Mouse (Mus musculus): Measurements from ENCODE around the gene Trim9. TPM values are rescaled to one million over a fixed set of nuclear protein-coding genes. Genes with fewer than 3 reads are reported as not detected.

Gene Trim9
- polyA plus RNA-seq, 1 experiment = 0.74 TPM

DNA sequence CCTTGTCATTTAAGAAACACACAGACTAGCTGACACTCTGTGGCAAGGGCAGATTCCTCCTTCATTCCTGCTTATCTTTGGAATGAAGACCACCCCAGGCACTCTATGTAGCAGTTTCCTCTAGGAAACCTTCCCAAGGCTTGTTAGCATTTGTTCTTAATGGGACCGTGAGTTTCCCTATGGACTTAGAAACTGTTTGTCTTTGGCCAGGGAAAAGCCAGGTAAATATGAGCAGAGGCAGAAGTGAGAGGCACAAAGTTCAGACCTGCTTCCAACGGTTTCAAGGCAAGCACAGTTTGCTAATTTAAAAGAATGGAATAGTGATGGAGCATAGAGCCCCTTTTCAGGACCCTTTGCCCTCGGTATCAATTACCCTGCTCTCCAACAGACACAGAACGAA lies 124.1 kb downstream of the Trim9 start:
- no peak overlapping the region for H3K27ac ChIP-seq (ENCODE audit: insufficient read depth, low read length)

DNA sequence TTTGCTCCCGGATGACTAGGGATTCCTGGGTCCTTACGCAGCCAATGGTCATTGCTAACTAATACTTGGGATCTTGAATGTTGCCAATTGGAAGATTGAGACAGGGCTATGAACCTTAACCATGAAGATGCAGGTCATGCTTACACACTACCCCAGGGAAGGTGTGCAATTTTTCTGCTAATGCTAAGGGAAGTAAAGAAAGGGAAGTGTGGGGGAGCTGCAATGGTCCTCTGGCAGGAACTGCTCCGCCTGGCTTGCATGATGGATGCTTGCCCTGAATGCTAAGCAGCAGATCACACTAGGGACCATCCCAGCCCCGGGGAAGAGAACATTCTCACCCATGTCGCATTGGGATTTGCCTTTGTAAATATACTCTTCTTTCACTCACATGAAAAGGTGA lies 126.0 kb downstream of the Trim9 start:
- no peak overlapping the region for H3K27ac ChIP-seq (ENCODE audit: insufficient read depth, low read length)

More for the DNA sequence above, 124.1 kb downstream of the Trim9 start:
- TF ChIP-seq CTCF (IDR thresholded peaks at IDR 0.05; ENCODE audit: borderline replicate concordance, insufficient read depth, low read length) = no peak
- TF ChIP-seq POLR2A (IDR thresholded peaks at IDR 0.05; ENCODE audit: low read depth, low read length) = no peak
- Histone ChIP-seq H3K4me3 (ENCODE audit: insufficient read depth, low read length) (no peak overlapping the region), H3K4me1 (ENCODE audit: control insufficient read depth, insufficient read depth, low read length) (no peaks in the 10 kb centered on the region)

DNA sequence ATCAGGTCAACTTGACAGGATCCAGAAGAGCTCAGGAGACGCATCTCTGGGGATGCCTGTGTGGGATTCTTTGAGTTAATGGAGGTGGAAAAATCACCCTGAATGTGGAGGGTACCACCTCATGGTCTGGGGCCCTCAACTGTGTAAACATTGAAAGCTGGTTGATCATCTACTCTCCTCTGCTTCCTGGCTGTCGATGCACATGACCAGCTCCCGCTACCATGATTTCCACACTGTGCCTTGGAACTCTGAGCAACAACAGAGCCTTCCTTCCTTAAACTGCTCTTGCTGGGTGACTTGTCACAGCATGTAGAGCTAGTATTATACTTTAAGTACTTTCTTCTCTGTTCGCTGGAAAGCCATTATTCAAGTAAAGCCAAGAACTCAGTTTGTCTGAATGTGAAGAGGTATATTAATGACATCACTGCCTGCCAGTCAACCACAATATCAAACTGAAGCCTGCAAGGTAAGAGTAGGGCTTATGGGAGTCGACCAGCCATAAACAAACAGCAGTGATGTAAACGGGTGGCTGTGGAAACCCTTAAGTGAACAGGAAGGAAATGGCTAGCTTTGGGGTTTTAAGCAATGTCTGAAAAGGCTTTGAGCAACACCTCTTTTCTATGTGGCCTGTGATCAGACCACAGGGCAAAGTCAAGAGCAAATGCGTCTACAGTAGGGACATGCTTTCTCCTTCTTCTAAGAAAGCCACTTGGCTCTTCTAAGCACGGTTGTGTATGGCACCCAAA lies 128.4 kb downstream of the Trim9 start:
- Histone ChIP-seq H3K4me1 (ENCODE audit: control insufficient read depth, insufficient read depth, low read length) (no peaks in the 10 kb centered on the region; the same call in 1 of the 2 replicates), H3K4me3 (ENCODE audit: insufficient read depth, low read length) (no peak overlapping the region), H3K27ac (ENCODE audit: insufficient read depth, low read length) (no peak overlapping the region)
- TF ChIP-seq POLR2A (IDR thresholded peaks at IDR 0.05; ENCODE audit: low read depth, low read length) = no peak
- TF ChIP-seq CTCF (IDR thresholded peaks at IDR 0.05; ENCODE audit: borderline replicate concordance, insufficient read depth, low read length) = no peak

More for the DNA sequence above, 126.0 kb downstream of the Trim9 start:
- no peaks in the 10 kb centered on the region; the same call in 1 of the 2 replicates for H3K4me1 ChIP-seq (ENCODE audit: control insufficient read depth, insufficient read depth, low read length)
- no peak overlapping the region for H3K4me3 ChIP-seq (ENCODE audit: insufficient read depth, low read length)
- no peak for TF ChIP-seq POLR2A (IDR thresholded peaks at IDR 0.05; ENCODE audit: low read depth, low read length)
- no peak for TF ChIP-seq CTCF (IDR thresholded peaks at IDR 0.05; ENCODE audit: borderline replicate concordance, insufficient read depth, low read length)

DNA sequence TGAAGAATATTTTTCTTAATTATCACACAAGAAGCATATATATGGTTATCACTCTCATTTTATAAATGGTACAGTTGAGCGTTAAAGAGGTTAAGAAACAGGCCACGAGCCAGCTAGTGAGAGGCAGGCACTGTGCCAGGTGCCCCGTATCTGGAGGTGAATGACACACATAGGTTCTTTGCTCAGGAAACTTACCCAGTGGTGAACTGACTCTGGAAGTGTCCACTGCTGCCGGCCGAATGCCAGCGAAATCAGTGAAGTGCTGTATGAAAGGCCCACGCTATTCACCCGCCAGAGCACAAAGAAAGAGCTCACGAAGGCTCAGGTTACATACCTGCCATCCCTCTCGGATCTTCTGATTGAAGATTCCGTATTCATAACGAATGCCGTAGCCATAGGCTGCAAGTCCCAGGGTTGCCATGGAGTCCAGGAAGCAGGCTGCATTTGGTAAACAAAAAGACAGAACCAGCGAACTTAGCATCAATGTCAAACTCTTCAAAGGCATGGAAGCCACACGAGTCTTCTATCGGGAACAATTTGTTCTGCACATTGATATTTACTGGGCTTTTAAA lies 131.1 kb downstream of the Trim9 start:
- Histone ChIP-seq H3K4me3 (ENCODE audit: insufficient read depth, low read length) (no peak overlapping the region), H3K27ac (ENCODE audit: insufficient read depth, low read length) (no peak overlapping the region), H3K4me1 (ENCODE audit: control insufficient read depth, insufficient read depth, low read length) (no peaks in the 10 kb centered on the region; the same call in 1 of the 2 replicates)
- TF ChIP-seq POLR2A (IDR thresholded peaks at IDR 0.05; ENCODE audit: low read depth, low read length) = no peak
- TF ChIP-seq CTCF (IDR thresholded peaks at IDR 0.05; ENCODE audit: borderline replicate concordance, insufficient read depth, low read length) = no peak

DNA sequence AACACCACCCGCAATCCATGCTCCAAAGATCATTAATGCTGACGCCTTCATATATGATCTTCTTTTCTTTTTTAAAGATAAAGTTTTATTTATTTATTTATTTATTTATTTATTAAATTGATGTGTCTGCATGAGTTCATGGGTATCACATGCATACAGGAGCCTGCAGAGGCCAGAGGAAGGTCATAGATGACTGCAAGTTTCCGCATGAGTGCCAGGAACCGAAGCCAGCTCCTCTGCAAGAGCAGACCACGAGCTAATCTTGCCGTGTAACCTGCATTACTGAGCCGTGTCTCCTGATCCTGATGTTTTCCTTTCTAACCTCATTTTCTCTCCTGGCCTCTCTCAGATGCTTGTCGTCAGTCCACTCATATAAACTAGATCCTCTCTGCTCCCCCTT lies 133.1 kb downstream of the Trim9 start:
- H3K27ac ChIP-seq (ENCODE audit: insufficient read depth, low read length) = no peak overlapping the region
- H3K4me3 ChIP-seq (ENCODE audit: insufficient read depth, low read length) = no peak overlapping the region
- H3K4me1 ChIP-seq (ENCODE audit: control insufficient read depth, insufficient read depth, low read length) = no peaks in the 10 kb centered on the region; the same call in 1 of the 2 replicates
- no peak for TF ChIP-seq POLR2A (IDR thresholded peaks at IDR 0.05; ENCODE audit: low read depth, low read length)
- no peak for TF ChIP-seq CTCF (IDR thresholded peaks at IDR 0.05; ENCODE audit: borderline replicate concordance, insufficient read depth, low read length)

DNA sequence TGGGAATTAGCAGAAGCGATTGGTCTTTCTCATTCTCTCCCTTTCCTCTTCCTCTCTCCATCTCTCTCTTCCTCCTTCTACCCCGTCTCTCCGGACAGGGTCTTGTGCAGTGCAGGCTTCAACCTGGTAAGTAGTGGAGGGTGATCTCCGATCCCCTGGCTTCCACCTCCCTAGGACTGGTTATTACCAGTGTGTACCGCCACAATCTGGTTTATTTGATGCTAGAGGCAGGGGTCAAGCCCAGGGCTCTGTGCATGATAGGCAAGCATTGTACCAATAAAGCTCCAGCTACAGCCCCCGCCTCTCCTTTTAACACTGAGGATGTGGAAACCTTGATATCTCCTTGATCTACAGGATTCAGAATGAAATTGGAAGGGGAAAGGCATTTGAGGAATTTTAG lies 133.8 kb downstream of the Trim9 start:
- TF ChIP-seq CTCF (IDR thresholded peaks at IDR 0.05; ENCODE audit: borderline replicate concordance, insufficient read depth, low read length) (no peak), POLR2A (IDR thresholded peaks at IDR 0.05; ENCODE audit: low read depth, low read length) (no peak)
- H3K4me1 ChIP-seq (ENCODE audit: control insufficient read depth, insufficient read depth, low read length) = no peaks in the 10 kb centered on the region; the same call in 1 of the 2 replicates
- H3K27ac ChIP-seq (ENCODE audit: insufficient read depth, low read length) = no peak overlapping the region
- no peak overlapping the region for H3K4me3 ChIP-seq (ENCODE audit: insufficient read depth, low read length)

DNA sequence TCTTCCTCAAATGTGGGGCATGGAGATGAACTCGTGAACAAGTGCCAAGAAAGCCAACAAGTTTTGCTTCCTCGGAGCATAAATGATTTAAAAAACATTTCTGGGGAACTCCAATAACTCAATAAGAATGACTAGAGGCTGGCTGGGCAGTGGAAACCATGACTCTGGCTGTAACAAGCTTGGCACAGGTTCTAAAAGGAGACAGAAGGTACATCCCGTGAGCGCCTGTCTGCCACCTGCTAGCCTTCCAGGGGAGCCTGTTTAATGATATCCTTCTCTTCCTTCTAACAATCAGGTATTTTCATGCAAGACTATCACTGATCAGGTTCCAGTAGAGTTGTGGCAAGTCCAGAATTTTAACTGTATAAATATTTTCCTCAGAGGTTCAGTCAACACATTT lies 134.9 kb downstream of the Trim9 start:
- TF ChIP-seq CTCF (IDR thresholded peaks at IDR 0.05; ENCODE audit: borderline replicate concordance, insufficient read depth, low read length) (no peak), POLR2A (IDR thresholded peaks at IDR 0.05; ENCODE audit: low read depth, low read length) (no peak)
- Histone ChIP-seq H3K4me3 (ENCODE audit: insufficient read depth, low read length) (no peak overlapping the region), H3K27ac (ENCODE audit: insufficient read depth, low read length) (no peak overlapping the region), H3K4me1 (ENCODE audit: control insufficient read depth, insufficient read depth, low read length) (no peaks in the 10 kb centered on the region)

DNA sequence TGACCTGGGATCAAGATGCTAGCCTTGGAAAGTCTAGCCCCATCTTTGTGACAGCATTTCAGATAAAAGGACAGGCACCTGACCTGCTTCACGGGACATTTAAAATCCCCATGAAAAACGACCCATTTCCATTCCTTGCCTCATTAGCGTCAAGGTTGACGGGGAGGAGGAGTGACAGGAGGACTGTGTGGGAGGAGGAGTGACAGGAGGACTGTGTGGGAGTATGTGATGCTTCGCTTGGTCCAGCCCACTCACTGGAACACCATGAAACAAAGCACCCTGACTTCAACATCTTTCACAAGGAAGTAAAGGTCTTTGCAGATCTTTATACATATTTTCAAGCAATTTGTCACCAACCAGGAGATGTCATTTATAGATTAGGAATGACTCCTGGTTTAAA lies 139.2 kb downstream of the Trim9 start:
- no peak overlapping the region for H3K27ac ChIP-seq (ENCODE audit: insufficient read depth, low read length)

DNA sequence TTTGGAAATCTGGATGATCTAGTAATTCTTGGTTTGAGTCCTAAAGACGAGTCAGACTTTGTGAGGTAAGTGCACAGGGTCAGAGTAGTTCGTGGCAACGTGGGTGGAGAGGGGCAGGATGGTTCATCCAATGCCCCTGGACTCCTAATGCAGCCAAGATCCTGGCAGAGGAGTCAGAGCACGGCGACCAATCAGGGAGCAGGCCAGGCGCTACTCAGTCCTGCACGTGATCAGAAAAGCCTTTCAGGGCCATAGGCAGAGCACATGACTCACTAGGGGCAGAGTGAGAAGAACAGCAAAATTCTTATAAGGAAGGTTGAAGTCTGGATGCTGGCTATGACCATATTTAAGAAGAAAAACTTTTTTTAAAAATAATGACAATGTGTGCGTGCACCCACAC lies 143.0 kb downstream of the Trim9 start:
- Histone ChIP-seq H3K27ac (ENCODE audit: insufficient read depth, low read length) (no peak overlapping the region), H3K4me1 (ENCODE audit: control insufficient read depth, insufficient read depth, low read length) (no peaks in the 10 kb centered on the region), H3K4me3 (ENCODE audit: insufficient read depth, low read length) (no peak overlapping the region)
- no peak for TF ChIP-seq CTCF (IDR thresholded peaks at IDR 0.05; ENCODE audit: borderline replicate concordance, insufficient read depth, low read length)
- no peak for TF ChIP-seq POLR2A (IDR thresholded peaks at IDR 0.05; ENCODE audit: low read depth, low read length)

More for the DNA sequence above, 139.2 kb downstream of the Trim9 start:
- no peak for TF ChIP-seq POLR2A (IDR thresholded peaks at IDR 0.05; ENCODE audit: low read depth, low read length)
- no peak for TF ChIP-seq CTCF (IDR thresholded peaks at IDR 0.05; ENCODE audit: borderline replicate concordance, insufficient read depth, low read length)
- no peak overlapping the region for H3K4me3 ChIP-seq (ENCODE audit: insufficient read depth, low read length)
- H3K4me1 ChIP-seq (ENCODE audit: control insufficient read depth, insufficient read depth, low read length) = no peaks in the 10 kb centered on the region

DNA sequence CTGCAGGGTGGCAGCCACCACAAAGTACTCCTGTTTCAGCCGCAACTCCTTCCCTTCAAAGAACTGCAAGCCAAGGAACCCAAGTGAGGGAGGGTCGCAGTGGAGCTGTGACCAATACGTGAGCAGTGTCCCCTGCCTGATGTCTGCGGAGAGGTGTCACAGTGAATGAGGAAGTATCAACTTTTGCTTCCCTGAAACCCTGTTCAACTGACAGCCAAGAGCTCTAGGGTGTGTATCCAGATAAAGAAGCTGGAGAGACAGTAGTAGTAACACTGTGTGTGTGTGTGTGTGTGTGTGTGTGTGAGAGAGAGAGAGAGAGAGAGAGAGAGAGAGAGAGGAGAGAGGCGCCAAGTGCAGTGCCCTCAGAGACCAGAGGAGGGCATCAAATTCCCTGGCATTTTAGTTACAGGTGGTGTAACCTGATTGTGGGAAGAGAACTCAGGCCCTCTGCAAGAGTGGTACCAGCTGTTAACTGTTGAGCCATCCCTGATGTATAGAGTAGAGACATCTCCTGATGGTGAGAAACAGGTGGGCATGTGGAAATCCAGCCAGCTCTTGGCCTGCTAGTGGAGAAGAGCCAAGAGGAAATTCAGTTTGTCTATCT lies 145.4 kb downstream of the Trim9 start:
- no peaks in the 10 kb centered on the region for H3K4me1 ChIP-seq (ENCODE audit: control insufficient read depth, insufficient read depth, low read length)
- no peak overlapping the region for H3K27ac ChIP-seq (ENCODE audit: insufficient read depth, low read length)
- H3K4me3 ChIP-seq (ENCODE audit: insufficient read depth, low read length) = no peak overlapping the region
- TF ChIP-seq CTCF (IDR thresholded peaks at IDR 0.05; ENCODE audit: borderline replicate concordance, insufficient read depth, low read length) = no peak
- no peak for TF ChIP-seq POLR2A (IDR thresholded peaks at IDR 0.05; ENCODE audit: low read depth, low read length)
